Mouse (Mus musculus): Measurements from ENCODE around the gene Gli3. TPM values are rescaled to one million over a fixed set of nuclear protein-coding genes. Genes with fewer than 3 reads are reported as not detected.

Gene Gli3
- polyA plus RNA-seq, 1 experiment from 2014 or later: 25.5 TPM

DNA sequence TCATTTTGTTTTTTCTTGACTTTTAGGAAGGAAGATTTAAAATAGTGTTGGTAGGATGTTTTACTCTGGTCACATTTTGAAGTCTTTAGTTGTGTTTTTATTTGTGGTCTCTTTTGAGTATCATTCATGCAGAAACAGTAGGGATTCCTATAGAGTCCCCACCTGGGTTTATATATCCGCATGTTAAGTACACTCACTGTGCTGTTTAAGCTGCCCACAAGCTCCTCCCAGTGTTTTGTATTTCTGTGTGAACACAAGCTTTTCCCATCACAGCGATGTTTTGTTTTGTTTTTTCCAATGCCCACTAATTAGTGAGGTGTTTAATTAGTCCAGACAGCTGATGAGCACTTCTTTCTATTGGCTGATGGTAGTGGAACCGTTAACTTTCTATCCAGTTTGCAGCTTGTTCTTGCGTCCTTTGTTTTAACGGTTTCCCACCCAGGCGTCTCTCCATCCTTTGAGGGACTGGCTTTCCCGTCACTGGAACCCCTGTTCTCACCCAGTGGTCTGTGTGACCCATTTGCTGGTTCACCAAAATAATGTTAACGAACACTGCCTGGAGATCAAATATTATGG, 87.1 kb downstream of the Gli3 start:
- ATAC-seq (replicated peaks; ENCODE audit: low FRiP score, low TSS enrichment, low read depth) (no peak), DNase-seq (ENCODE audit: low spot score) (no peak)
- WGBS: 80% methylated on average over 8 of the region's 8 CpGs
- Histone ChIP-seq H3K9me3 (ENCODE audit: control insufficient read depth, low read length) (no peaks in the 10 kb centered on the region), H3K27ac (ENCODE audit: low read depth) (no peak overlapping the region), H3K4me3 (ENCODE audit: low read depth, low read length) (no peak overlapping the region), H3K4me2 (ENCODE audit: low read length) (no peak overlapping the region), H3K36me3 (ENCODE audit: control insufficient read depth, insufficient read depth, low read length) (peaks cover 14% of the 10 kb centered on the region; the same call in 1 of the 2 replicates), H3K27me3 (replicated peaks; ENCODE audit: control insufficient read depth, insufficient read depth, low read length) (no peaks in the 10 kb centered on the region), H3K9ac (ENCODE audit: low read length) (no peak overlapping the region), H3K4me1 (replicated peaks; ENCODE audit: control insufficient read depth, insufficient read depth, low read length) (0 out of 2 replicates have a peak, but pooled peaks cover 3% of the 10 kb centered on the region)

DNA sequence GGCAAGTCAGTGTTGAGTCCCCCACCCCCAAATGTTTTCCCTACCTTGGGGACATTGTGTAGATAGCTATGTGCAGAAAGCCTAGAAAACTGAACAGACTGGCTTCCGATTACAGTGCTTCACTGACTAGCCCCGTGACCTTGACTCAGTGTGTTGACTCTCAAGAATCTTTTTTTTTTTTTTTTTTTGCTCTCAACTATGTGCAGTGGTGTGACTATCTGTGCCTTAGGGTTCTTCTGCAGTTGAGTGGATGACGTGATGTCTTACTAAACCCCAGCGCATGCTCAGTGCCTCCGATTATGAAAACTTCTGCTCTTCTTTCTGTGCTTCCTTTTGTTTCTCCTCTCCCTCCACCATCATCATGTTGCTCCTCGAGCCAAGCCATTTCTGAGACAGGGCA, 87.7 kb downstream of the Gli3 start:
- H3K4me3 ChIP-seq (ENCODE audit: low read depth, low read length): no peak overlapping the region
- ATAC-seq (replicated peaks; ENCODE audit: low FRiP score, low TSS enrichment, low read depth): no peak

DNA sequence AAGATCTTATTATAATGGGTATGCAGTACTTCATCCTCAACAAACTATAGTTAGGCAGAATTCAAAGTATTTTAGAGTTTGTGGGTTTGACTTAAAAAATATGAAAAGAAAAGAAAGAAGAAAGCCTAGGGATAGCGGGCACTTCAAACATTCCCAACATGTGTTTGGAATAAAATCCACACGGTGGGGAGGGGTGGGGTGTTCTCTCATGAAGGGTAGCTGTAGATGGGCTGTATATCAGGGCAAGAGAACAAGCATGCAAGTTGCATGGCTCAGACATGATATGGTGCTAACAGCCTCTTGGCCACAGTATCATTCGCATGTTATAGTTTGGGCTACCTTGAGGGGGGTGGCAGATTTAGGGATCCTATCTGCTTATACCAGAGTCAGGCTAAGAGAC, 89.0 kb downstream of the Gli3 start:
- no peak overlapping the region for H3K4me3 ChIP-seq (ENCODE audit: low read depth, low read length)
- peaks cover 14% of the 10 kb centered on the region; the same call in 1 of the 2 replicates for H3K36me3 ChIP-seq (ENCODE audit: control insufficient read depth, insufficient read depth, low read length)
- H3K27ac ChIP-seq (ENCODE audit: low read depth): no peak overlapping the region
- no peaks in the 10 kb centered on the region for H3K4me1 ChIP-seq (replicated peaks; ENCODE audit: control insufficient read depth, insufficient read depth, low read length)
- no peak for DNase-seq (ENCODE audit: low spot score)
- H3K4me2 ChIP-seq (ENCODE audit: low read length): no peak overlapping the region
- ATAC-seq (replicated peaks; ENCODE audit: low FRiP score, low TSS enrichment, low read depth): no peak
- no peaks in the 10 kb centered on the region for H3K9me3 ChIP-seq (ENCODE audit: control insufficient read depth, low read length)
- WGBS: 84% methylated on average over 3 of the region's 3 CpGs
- H3K9ac ChIP-seq (ENCODE audit: low read length): no peak overlapping the region
- H3K27me3 ChIP-seq (replicated peaks; ENCODE audit: control insufficient read depth, insufficient read depth, low read length): no peaks in the 10 kb centered on the region

More for the DNA sequence above, 87.7 kb downstream of the Gli3 start:
- 67% methylated on average over 6 of the region's 6 CpGs for WGBS
- H3K4me1 ChIP-seq (replicated peaks; ENCODE audit: control insufficient read depth, insufficient read depth, low read length): no peaks in the 10 kb centered on the region
- no peak overlapping the region for H3K9ac ChIP-seq (ENCODE audit: low read length)
- no peak overlapping the region for H3K27ac ChIP-seq (ENCODE audit: low read depth)
- no peak overlapping the region for H3K4me2 ChIP-seq (ENCODE audit: low read length)
- no peak for DNase-seq (ENCODE audit: low spot score)
- H3K9me3 ChIP-seq (ENCODE audit: control insufficient read depth, low read length): no peaks in the 10 kb centered on the region
- no peaks in the 10 kb centered on the region for H3K27me3 ChIP-seq (replicated peaks; ENCODE audit: control insufficient read depth, insufficient read depth, low read length)
- peaks cover 14% of the 10 kb centered on the region; the same call in 1 of the 2 replicates for H3K36me3 ChIP-seq (ENCODE audit: control insufficient read depth, insufficient read depth, low read length)

DNA sequence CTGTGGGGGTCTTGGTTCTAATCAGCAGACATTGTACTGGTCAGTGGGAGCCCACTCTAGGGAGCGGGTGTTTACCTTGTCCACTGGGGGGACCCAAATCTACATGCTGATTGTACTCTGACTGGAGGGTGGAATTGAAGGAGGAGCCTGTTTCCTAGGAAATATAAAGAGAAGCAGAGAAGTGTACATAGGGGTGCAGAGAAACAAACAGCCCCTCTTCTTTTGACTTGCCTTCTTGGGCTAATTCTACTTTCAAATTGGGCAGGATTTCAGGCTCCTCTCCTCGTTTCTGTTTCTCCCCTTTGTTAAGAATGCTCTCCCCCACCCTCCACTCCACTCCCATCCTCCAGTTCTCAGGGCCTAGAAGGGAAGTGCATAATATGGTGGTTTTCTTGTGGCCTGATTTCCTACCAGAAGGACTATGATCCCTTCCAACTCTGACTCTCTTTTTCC, 93.6 kb downstream of the Gli3 start:
- ATAC-seq (replicated peaks; ENCODE audit: low FRiP score, low TSS enrichment, low read depth) (no peak), DNase-seq (ENCODE audit: low spot score) (no peak)
- Histone ChIP-seq H3K4me2 (ENCODE audit: low read length) (no peak overlapping the region), H3K27me3 (replicated peaks; ENCODE audit: control insufficient read depth, insufficient read depth, low read length) (no peaks in the 10 kb centered on the region), H3K9me3 (ENCODE audit: control insufficient read depth, low read length) (no peaks in the 10 kb centered on the region), H3K9ac (ENCODE audit: low read length) (no peak overlapping the region), H3K36me3 (ENCODE audit: control insufficient read depth, insufficient read depth, low read length) (no peaks in the 10 kb centered on the region), H3K4me3 (ENCODE audit: low read depth, low read length) (no peak overlapping the region), H3K27ac (ENCODE audit: low read depth) (no peak overlapping the region), H3K4me1 (replicated peaks; ENCODE audit: control insufficient read depth, insufficient read depth, low read length) (0 out of 2 replicates have a peak, but pooled peaks cover 6% of the 10 kb centered on the region)
- 64% methylated on average over 2 of the region's 2 CpGs for WGBS

DNA sequence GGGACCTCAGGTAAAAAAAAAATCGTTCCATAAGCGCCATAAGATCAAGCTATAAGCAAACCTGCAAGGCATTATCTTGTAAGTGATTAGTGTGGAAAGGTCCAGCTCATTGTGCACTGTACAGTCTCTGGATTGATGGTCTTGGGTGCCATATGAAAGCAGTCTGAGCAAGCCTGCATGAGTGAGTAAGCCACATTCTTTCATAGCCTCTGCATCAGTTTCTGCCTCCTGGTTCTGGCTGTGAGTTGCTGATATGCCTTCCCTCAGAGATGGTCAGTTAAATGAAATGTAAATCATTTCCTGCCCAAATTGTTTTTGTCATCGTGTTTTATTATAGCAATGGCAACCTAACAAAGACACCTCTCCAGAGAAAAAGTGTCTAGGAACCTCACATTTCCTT, 98.4 kb downstream of the Gli3 start:
- ATAC-seq (replicated peaks; ENCODE audit: low FRiP score, low TSS enrichment, low read depth) (no peak), DNase-seq (ENCODE audit: low spot score) (no peak)
- Histone ChIP-seq H3K4me2 (ENCODE audit: low read length) (no peak overlapping the region), H3K9me3 (ENCODE audit: control insufficient read depth, low read length) (no peaks in the 10 kb centered on the region), H3K4me3 (ENCODE audit: low read depth, low read length) (no peak overlapping the region), H3K4me1 (replicated peaks; ENCODE audit: control insufficient read depth, insufficient read depth, low read length) (0 out of 2 replicates have a peak, but pooled peaks cover 6% of the 10 kb centered on the region), H3K27ac (ENCODE audit: low read depth) (no peak overlapping the region), H3K27me3 (replicated peaks; ENCODE audit: control insufficient read depth, insufficient read depth, low read length) (no peaks in the 10 kb centered on the region), H3K36me3 (ENCODE audit: control insufficient read depth, insufficient read depth, low read length) (no peaks in the 10 kb centered on the region), H3K9ac (ENCODE audit: low read length) (no peak overlapping the region)
- WGBS: 81% methylated on average over 3 of the region's 3 CpGs

DNA sequence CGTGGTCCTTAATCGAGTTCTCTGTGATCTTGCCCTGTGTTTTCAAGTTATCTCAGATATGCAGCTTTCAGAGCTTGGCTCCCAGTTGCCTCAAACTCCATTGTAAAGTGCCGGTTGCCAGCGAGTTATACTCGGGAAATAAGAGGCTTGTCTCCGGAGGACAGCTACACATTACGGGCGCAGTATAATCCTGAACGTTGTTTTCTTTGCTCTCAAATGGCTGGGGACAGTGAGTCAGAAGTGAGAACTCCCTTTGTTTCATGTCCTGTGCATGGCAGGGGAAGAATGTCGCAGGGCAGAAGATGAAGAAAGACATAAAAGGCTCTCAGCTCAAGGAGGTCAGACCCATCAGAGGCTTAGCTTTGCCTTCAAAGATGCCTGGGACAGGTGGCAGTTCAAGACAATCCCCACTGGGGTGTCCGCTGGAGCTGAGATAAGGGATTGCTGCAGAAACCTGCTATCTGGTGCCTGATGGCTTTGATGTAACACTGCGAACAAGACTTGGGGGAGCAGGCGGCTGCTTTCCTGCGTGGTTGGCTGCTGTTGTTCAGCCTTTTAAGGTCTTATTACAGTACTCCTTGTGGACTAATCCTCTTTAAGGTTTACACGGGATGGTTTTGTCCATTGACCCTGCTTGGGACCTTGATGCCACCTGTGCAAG, 108.0 kb downstream of the Gli3 start:
- 46% methylated on average over 15 of the region's 15 CpGs for WGBS
- Histone ChIP-seq H3K27ac (ENCODE audit: low read depth) (no peak overlapping the region), H3K9ac (ENCODE audit: low read length) (no peak overlapping the region), H3K36me3 (ENCODE audit: control insufficient read depth, insufficient read depth, low read length) (no peaks in the 10 kb centered on the region), H3K9me3 (ENCODE audit: control insufficient read depth, low read length) (no peaks in the 10 kb centered on the region), H3K4me2 (ENCODE audit: low read length) (no peak overlapping the region), H3K27me3 (replicated peaks; ENCODE audit: control insufficient read depth, insufficient read depth, low read length) (no peaks in the 10 kb centered on the region), H3K4me3 (ENCODE audit: low read depth, low read length) (no peak overlapping the region), H3K4me1 (replicated peaks; ENCODE audit: control insufficient read depth, insufficient read depth, low read length) (no peaks in the 10 kb centered on the region)
- ATAC-seq (replicated peaks; ENCODE audit: low FRiP score, low TSS enrichment, low read depth) (no peak), DNase-seq (ENCODE audit: low spot score) (no peak)

DNA sequence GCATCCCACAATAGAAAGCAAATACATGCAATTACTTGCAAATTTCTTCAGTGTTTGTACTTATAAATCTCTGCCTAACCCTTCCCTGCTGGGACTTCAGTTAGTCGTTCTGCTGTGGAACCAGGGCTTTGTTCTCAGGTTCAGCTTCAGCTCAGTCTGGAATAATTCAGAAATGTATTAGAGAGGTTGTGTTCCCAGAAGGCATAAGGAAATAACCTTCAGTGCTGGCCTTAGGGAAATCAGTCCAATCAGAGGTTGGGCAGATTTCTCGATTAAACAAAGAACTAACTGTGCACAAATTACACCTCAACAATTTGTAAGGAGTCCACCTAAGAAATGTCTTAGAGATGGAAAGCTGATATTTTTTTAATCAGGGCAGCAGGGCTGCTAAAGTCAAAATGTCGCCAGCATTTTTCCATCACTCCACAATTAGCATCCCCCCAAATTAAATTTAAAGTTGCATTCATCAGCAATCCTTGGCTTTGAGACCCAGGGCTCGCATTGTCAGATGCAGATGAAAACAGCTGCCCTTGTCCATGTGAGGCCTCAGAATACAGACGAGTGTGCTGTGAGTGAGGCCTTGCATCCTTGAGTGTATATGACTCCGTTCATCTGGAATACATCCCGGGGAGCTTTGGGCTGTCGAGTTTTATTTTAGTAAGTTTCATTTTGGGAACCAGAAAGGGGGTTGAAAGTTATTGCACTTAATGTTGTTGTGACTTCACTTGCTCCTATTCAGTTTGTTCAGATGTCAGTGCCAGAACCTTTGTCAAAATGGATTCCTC, 114.3 kb downstream of the Gli3 start:
- ATAC-seq (replicated peaks; ENCODE audit: low FRiP score, low TSS enrichment, low read depth) (no peak), DNase-seq (ENCODE audit: low spot score) (no peak)
- Histone ChIP-seq H3K4me3 (ENCODE audit: low read depth, low read length) (no peak overlapping the region), H3K4me1 (replicated peaks; ENCODE audit: control insufficient read depth, insufficient read depth, low read length) (peaks cover 15% of the 10 kb centered on the region; the same call in 1 of the 2 replicates), H3K4me2 (ENCODE audit: low read length) (no peak overlapping the region), H3K27me3 (replicated peaks; ENCODE audit: control insufficient read depth, insufficient read depth, low read length) (no peaks in the 10 kb centered on the region), H3K27ac (ENCODE audit: low read depth) (no peak overlapping the region; the same call in 1 of the 2 replicates), H3K36me3 (ENCODE audit: control insufficient read depth, insufficient read depth, low read length) (no peaks in the 10 kb centered on the region), H3K9me3 (ENCODE audit: control insufficient read depth, low read length) (no peaks in the 10 kb centered on the region), H3K9ac (ENCODE audit: low read length) (no peak overlapping the region)
- 51% methylated on average over 8 of the region's 8 CpGs for WGBS

DNA sequence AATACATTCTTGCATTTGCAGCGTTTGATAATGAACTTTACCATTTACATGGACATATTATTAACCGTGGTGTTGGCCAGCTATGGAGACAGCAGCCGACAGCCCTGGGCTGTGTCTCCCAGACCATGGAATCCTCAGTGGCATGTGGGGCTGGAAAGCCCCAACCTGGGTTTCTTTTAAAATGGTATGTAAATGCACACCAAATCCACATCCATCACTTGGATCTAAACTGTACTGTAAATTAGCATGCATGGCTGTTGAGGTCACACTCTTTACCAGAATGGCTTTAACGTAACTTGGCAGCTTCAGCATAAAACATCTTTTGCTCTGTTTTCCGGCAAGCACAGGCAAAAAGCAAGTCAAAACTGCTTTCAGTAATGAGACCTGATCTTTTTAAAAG, 117.4 kb downstream of the Gli3 start:
- DNase-seq (ENCODE audit: low spot score) (no peak), ATAC-seq (replicated peaks; ENCODE audit: low FRiP score, low TSS enrichment, low read depth) (no peak)
- Histone ChIP-seq H3K4me1 (replicated peaks; ENCODE audit: control insufficient read depth, insufficient read depth, low read length) (peaks cover 15% of the 10 kb centered on the region; the same call in 1 of the 2 replicates), H3K27me3 (replicated peaks; ENCODE audit: control insufficient read depth, insufficient read depth, low read length) (no peaks in the 10 kb centered on the region), H3K27ac (ENCODE audit: low read depth) (peak overlapping the region; percentile 47; the same call in 1 of the 2 replicates), H3K4me2 (ENCODE audit: low read length) (no peak overlapping the region), H3K9me3 (ENCODE audit: control insufficient read depth, low read length) (no peaks in the 10 kb centered on the region), H3K36me3 (ENCODE audit: control insufficient read depth, insufficient read depth, low read length) (no peaks in the 10 kb centered on the region), H3K9ac (ENCODE audit: low read length) (no peak overlapping the region), H3K4me3 (ENCODE audit: low read depth, low read length) (no peak overlapping the region)
- WGBS: 59% methylated on average over 5 of the region's 5 CpGs

All from intestine, embryonic 14.5 days (tissue).